Mouse (Mus musculus) lung, adult 2 months (tissue): ENCODE measurements around the gene Nt5c3. TPM values are rescaled to one million over a fixed set of nuclear protein-coding genes. Genes with fewer than 3 reads are reported as not detected.

ENCODE experiments used
- DNase-seq: peaks from one replicate; pipeline ENCODE4 v3.0.0; 2022
- H3K4me1 ChIP-seq: fragments of 200-500 bp; 2 replicates; pipeline ENCODE4 v1.6.1; 2011; ENCODE audit warnings: low read length; ENCODE audit not compliant: control insufficient read depth, insufficient read depth
- H3K4me3 ChIP-seq: fragments of 200-500 bp; replicated peaks from 2 replicates; pipeline ENCODE3; 2011; ENCODE audit warnings: low read depth, mild to moderate bottlenecking, control low read depth, low read length; ENCODE audit errors: extremely low read depth
- CTCF ChIP-seq: fragments of 200-500 bp; IDR thresholded peaks from 2 replicates; pipeline ENCODE4 v1.5.1; 2011; ENCODE audit warnings: mild to moderate bottlenecking, low read length, control low read depth; ENCODE audit not compliant: insufficient read depth
- POLR2A ChIP-seq: fragments of 200-500 bp; IDR thresholded peaks from 2 replicates; pipeline ENCODE4 v1.6.1; 2011; ENCODE audit warnings: low read depth, mild to moderate bottlenecking, control low read depth, low read length, borderline replicate concordance; ENCODE audit errors: extremely low read depth
- WGBS: fragments of 180-500 bp; shearing (Covaris S2); methylation state at CpG from one replicate; pipeline ENCODE4 v1.1.7; 2018; 5-methylcytosine and 5-hydroxymethylcytosine counted together
- polyA plus RNA-seq: library from polyadenylated mRNA; depleted of rRNA; stranded (reverse); fragments of >200 nt; gene quantifications from 2 replicates; pipeline ENCODE4 v1.2.3, GENCODE M21; 2012

Gene Nt5c3
- polyA plus RNA-seq, 1 experiment: 6.0 TPM

GRCm38 (mm10) chr6:56905486-56905885 is 18.2 kb downstream of the Nt5c3 start:
- 85% methylated on average over 5 of the region's 5 CpGs for WGBS
- TF ChIP-seq CTCF (no peak), POLR2A (no peak)
- H3K4me3 ChIP-seq: no peak overlapping the region
- peaks cover 4% of the 10 kb centered on the region; the same call in 1 of the 2 replicates for H3K4me1 ChIP-seq
- no peak for DNase-seq

DNA sequence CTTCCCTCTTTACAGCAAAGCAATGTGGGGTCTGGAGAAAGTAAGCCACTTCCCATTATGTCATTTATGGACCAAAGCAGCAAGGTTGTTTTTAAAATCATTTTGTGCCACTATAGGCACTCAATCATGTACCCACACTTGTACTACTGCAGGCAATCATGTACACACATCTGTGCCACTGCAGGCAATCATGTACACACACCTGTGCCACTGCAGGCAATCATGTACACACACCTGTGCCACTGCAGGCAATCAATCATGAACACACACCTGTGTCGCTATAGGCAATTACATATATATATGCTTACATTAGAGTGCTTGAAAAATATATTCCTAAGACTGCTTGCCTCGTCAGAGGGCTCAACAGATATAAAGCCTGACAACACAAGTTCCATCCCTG is 18.8 kb downstream of the Nt5c3 start:
- WGBS: 74% methylated on average over 2 of the region's 2 CpGs
- H3K4me1 ChIP-seq: peaks cover 4% of the 10 kb centered on the region; the same call in 1 of the 2 replicates
- DNase-seq: no peak
- H3K4me3 ChIP-seq: no peak overlapping the region
- TF ChIP-seq POLR2A (no peak), CTCF (no peak)

DNA sequence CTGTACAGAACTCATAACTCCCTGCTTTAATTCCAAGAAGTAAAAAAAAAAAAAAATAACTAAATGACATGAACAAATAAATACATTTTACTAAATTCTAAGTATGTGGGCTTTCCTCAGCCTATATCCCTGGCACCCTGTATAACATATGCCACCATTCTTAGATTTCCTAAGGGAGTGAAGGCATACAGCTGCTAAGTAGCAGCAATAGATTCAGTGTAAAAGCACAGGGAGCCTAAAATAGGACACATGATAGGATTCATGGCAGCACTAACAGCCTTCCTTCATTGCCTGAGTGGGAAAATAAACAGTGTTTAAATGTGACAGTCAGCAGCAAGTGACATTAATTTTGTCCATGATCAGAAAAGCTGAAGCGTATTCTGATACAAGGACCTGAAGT is 19.4 kb downstream of the Nt5c3 start:
- 71% methylated on average over 1 of the region's 1 CpGs for WGBS
- TF ChIP-seq POLR2A (no peak), CTCF (no peak)
- peaks cover 4% of the 10 kb centered on the region for H3K4me1 ChIP-seq
- no peak for DNase-seq
- no peak overlapping the region for H3K4me3 ChIP-seq

- TF ChIP-seq CTCF (no peak), POLR2A (no peak)
- 50% methylated on average over 6 of the region's 6 CpGs for WGBS
- Histone ChIP-seq H3K4me3 (no peak overlapping the region), H3K4me1 (peaks cover 4% of the 10 kb centered on the region)
- no peak for DNase-seq
Measured at GRCm38 (mm10) chr6:56903831-56904230, 19.9 kb downstream of the Nt5c3 start.

DNA sequence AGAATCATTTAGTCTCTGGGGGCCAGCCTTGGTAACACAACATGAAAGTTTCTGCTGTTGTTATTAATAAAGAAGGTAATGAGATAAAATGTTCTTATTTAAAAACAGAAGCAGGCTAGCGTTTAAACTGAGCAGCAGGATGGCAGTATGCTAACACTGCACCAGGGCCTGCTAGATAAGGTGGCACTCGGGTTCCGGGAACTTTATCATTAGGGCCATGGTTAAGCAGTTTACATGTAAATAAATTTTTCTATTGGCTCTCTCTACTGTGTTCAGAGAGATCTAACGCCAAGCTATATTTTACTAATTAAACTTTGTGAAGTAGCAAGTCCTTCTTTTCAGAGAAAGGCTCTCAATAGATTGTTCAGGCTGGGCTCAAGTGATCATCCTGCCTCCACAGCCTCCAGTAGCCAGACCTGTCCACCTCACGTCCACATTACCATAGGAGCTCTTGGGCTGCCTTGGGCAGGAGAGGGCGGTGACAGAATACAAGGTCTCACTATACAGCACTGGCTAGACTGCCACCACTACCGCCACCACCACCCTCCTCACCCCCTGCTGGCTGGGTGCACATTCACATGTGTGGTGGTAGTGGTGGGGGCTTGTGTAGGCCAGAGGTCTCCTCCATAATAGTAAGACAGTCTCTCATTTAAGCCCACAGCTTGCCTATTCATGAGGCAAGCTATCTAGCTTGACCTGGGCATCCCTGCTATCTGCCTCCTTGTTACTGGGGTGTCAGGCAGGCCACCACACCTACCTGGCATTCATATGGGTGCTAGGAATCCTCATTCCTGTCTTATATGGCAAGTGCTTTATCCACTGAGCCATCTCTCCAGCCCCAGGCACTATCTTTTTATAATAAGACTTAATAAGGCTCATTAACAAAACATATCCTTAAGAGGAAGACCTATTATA is 20.9 kb downstream of the Nt5c3 start:
- Histone ChIP-seq H3K4me1 (peaks cover 4% of the 10 kb centered on the region), H3K4me3 (no peak overlapping the region)
- WGBS: 75% methylated on average over 7 of the region's 7 CpGs
- no peak for DNase-seq
- TF ChIP-seq CTCF (no peak), POLR2A (no peak)

DNA sequence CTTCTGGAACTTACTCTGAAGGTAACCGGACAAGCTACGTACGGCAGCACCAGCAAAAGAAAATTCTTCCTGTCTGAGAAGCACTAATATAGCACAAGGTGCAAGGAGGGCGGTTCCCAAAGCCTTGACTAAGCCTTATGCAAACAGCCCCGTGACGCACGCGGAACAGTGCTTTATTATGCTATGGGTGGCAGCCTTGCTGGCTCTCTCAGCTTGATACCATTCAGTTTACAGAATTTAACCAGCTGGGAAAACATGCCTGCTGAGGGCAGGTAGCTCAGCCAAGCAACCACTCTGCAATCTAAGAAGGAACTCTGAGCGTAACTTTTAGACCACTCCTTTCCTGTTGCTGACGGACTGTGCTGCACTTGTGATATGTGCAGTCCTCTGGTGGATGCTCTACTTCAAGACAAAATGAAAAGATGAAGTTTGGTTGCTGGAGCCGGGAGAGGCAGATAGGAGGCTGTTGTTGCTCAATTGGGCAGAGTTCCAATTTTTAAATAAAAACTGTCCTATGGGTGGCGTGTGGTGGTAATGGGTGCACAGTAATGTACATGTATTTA is 21.8 kb downstream of the Nt5c3 start:
- Histone ChIP-seq H3K4me3 (peak overlapping the region; percentile 54), H3K4me1 (peaks cover 4% of the 10 kb centered on the region)
- TF ChIP-seq CTCF (no peak), POLR2A (0 out of 2 replicates have a peak, but pooled peaks have one; percentile 37)
- DNase-seq: peak; percentile 72
- 11% methylated on average over 12 of the region's 12 CpGs for WGBS

GRCm38 (mm10) chr6:56901336-56901735 is 22.4 kb downstream of the Nt5c3 start:
- peaks cover 4% of the 10 kb centered on the region for H3K4me1 ChIP-seq
- DNase-seq: no peak
- 40% methylated on average over 3 of the region's 3 CpGs for WGBS
- H3K4me3 ChIP-seq: no peak overlapping the region
- no peak for TF ChIP-seq POLR2A
- no peak for TF ChIP-seq CTCF

- 66% methylated on average over 3 of the region's 3 CpGs for WGBS
- no peak overlapping the region for H3K4me3 ChIP-seq
- no peak for DNase-seq
Measured at GRCm38 (mm10) chr6:56899601-56900000, 24.1 kb downstream of the Nt5c3 start.

GRCm38 (mm10) chr6:56890762-56891161 is 33.0 kb downstream of the Nt5c3 start:
- 84% methylated on average over 2 of the region's 2 CpGs for WGBS
- no peak for DNase-seq
- TF ChIP-seq POLR2A (no peak), CTCF (no peak)
- no peak overlapping the region for H3K4me3 ChIP-seq
- no peaks in the 10 kb centered on the region for H3K4me1 ChIP-seq

More at GRCm38 (mm10) chr6:56899601-56900000, 24.1 kb downstream of the Nt5c3 start:
- peaks cover 4% of the 10 kb centered on the region for H3K4me1 ChIP-seq
- TF ChIP-seq POLR2A (no peak), CTCF (no peak)

DNA sequence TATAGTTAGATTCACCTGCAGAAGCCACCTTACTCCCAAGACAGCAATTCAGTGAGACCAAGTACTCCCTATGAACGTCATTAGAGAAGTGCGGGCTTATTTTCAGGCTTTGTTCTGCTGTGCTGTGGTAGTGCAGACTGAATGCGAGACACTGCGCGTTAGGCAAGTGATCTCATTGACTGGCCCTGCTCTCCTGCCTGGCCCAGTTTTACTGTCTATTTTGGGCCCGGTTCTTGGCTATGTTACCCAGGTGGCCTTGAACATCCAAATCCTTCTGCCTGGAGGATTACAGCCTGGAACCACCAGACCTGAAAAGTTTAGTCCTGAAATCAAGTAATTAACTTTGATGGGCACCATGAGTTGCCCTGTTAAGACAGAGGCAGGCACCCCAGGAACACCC is 35.2 kb downstream of the Nt5c3 start:
- no peak for DNase-seq
- Histone ChIP-seq H3K4me3 (no peak overlapping the region), H3K4me1 (no peaks in the 10 kb centered on the region)
- 92% methylated on average over 6 of the region's 6 CpGs for WGBS
- no peak for TF ChIP-seq CTCF
- TF ChIP-seq POLR2A: no peak

DNA sequence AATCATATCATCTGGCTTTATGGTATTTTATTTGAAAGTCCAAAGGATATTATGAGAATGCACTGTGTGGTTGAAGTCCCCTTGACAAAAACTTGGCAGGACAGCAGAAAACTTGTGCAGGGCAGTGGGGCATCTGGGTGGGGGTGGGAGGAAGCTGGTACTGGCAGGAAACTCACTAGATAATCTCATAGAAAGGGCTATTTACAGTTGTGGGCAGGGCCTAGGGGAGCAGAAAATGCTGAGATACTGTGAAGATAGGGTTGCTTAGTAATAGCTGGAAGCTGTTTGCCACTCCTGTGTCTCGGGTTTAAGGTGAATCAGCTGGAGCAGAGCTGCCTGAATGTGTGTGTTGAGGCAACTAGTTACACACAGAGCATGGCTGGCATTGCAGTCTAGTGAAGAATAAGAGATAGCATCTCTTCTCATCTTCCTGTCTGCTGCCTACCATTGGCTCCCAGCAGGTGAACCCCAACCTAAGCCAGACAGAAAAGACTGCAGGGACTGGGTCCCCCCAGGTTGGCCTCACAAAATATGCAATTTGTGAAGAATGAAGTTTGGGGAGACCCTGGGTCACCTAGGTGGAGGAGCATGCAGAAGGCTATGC is 44.3 kb downstream of the Nt5c3 start:
- Histone ChIP-seq H3K4me3 (no peak overlapping the region), H3K4me1 (peaks cover 3% of the 10 kb centered on the region; the same call in 1 of the 2 replicates)
- 12% methylated on average over 1 of the region's 1 CpGs for WGBS
- TF ChIP-seq CTCF (no peak), POLR2A (no peak)
- no peak for DNase-seq
